Mouse (Mus musculus): ENCODE results near the gene Ufl1. TPM values are rescaled to one million over a fixed set of nuclear protein-coding genes. Genes with fewer than 3 reads are reported as not detected.

The Ufl1 gene
- polyA plus RNA-seq, 2 experiments, result 2.9 to 18.8 TPM

GRCm38 (mm10) chr4:25280938-25281670, 517 bp downstream of the Ufl1 start:
- TF ChIP-seq EP300 (IDR thresholded peaks at IDR 0.05; ENCODE audit: low read depth) (no peak), CTCF (IDR thresholded peaks at IDR 0.05; ENCODE audit: low read depth) (peak; percentile 43)
- DNase-seq (ENCODE audit: low read depth in 3 of 3, low spot score in 3 of 3), result peak in 1 of 3 experiments; percentile 44
- 3% methylated on average over 32 of the region's 32 CpGs for WGBS (ENCODE audit: insufficient replicate concordance)

DNA sequence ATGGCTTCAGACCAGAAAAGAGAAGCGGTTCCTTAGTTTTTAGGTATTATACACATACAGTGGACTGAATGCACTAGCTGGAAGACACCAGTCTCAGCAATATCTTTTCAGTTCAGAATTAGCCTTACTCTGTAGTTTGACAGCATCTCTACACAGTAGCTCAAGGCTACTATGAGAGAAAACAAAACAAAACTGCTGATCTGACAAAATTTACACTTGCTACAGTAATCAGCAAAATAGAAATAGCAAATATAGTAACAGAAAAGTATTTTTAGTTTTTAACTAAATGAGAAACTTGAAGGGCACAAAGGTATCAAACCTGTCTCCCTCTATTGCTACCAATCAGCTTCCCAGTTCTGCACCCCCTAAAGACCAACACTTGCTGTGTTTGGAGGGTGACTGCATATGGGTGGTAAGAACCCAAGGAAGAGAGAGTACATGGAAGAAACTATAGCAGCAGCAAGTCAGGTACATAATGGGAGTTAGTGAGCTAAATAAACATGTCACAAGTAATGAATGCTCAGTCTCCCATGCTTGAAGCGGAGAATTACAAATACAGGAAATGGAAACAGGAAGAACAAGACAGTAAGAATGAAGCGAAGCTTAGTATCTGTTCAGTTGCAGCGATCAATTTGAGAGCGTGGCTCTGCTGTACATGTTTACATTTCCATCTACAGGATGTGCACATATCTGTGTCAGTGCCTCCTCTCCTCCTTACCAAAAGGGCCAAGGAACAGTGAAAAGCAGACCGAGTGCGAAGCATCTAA, 8.6 kb downstream of the Ufl1 start:
- no peak for DNase-seq (ENCODE audit: low read depth in 3 of 3, low spot score in 3 of 3)
- WGBS (ENCODE audit: insufficient replicate concordance), result 60% methylated on average over 7 of the region's 7 CpGs
- Histone ChIP-seq H3K27me3 (ENCODE audit: control insufficient read depth, insufficient read depth, low read length) (no peaks in the 10 kb centered on the region), H3K9ac (replicated peaks) (no peak overlapping the region), H3K27ac (no peak overlapping the region), H3K36me3 (replicated peaks; ENCODE audit: control insufficient read depth, insufficient read depth, low read depth) (peaks cover 14% of the 10 kb centered on the region), H3K4me1 (replicated peaks; ENCODE audit: control insufficient read depth in 2 of 2, insufficient read depth in 2 of 2, low read length in 1 of 2) (no peaks in the 10 kb centered on the region), H3K4me3 (ENCODE audit: insufficient read depth in 1 of 2, low read depth in 2 of 2, low read length in 2 of 2) (no peak overlapping the region), H3K9me3 (ENCODE audit: control insufficient read depth, low read length) (no peaks in the 10 kb centered on the region), H3K4me2 (ENCODE audit: low read depth) (no peak overlapping the region)
- TF ChIP-seq EP300 (IDR thresholded peaks at IDR 0.05; ENCODE audit: low read depth) (no peak), CTCF (IDR thresholded peaks at IDR 0.05; ENCODE audit: low read depth) (no peak)
- no peak for ATAC-seq (ENCODE audit: insufficient read depth)

More at GRCm38 (mm10) chr4:25280938-25281670, 517 bp downstream of the Ufl1 start:
- Histone ChIP-seq H3K9ac (replicated peaks) (peak overlapping the region; percentile 93), H3K4me1 (replicated peaks; ENCODE audit: control insufficient read depth in 2 of 2, insufficient read depth in 2 of 2, low read length in 1 of 2) (peaks cover 0 to 2% of the 10 kb centered on the region in 2 experiments; a peak in 2 of 4 replicates), H3K36me3 (replicated peaks; ENCODE audit: control insufficient read depth, insufficient read depth, low read depth) (peaks cover 4% of the 10 kb centered on the region), H3K9me3 (ENCODE audit: control insufficient read depth, low read length) (no peaks in the 10 kb centered on the region), H3K27ac (peak overlapping the region; percentile 59), H3K4me3 (ENCODE audit: insufficient read depth in 1 of 2, low read depth in 2 of 2, low read length in 2 of 2) (peak overlapping the region; percentile 86 to 94), H3K4me2 (ENCODE audit: low read depth) (peak overlapping the region; percentile 83), H3K27me3 (ENCODE audit: control insufficient read depth, insufficient read depth, low read length) (no peaks in the 10 kb centered on the region)
- ATAC-seq (ENCODE audit: insufficient read depth), result peak; percentile 87

- Histone ChIP-seq H3K27ac (no peak overlapping the region), H3K4me3 (ENCODE audit: insufficient read depth in 1 of 2, low read depth in 2 of 2, low read length in 2 of 2) (no peak overlapping the region), H3K36me3 (replicated peaks; ENCODE audit: control insufficient read depth, insufficient read depth, low read depth) (peaks cover 10% of the 10 kb centered on the region), H3K27me3 (ENCODE audit: control insufficient read depth, insufficient read depth, low read length) (no peaks in the 10 kb centered on the region), H3K4me1 (replicated peaks; ENCODE audit: control insufficient read depth in 2 of 2, insufficient read depth in 2 of 2, low read length in 1 of 2) (no peaks in the 10 kb centered on the region), H3K9ac (replicated peaks) (no peak overlapping the region), H3K4me2 (ENCODE audit: low read depth) (no peak overlapping the region), H3K9me3 (ENCODE audit: control insufficient read depth, low read length) (no peaks in the 10 kb centered on the region)
- TF ChIP-seq CTCF (IDR thresholded peaks at IDR 0.05; ENCODE audit: low read depth), result no peak
- TF ChIP-seq EP300 (IDR thresholded peaks at IDR 0.05; ENCODE audit: low read depth), result no peak
- no peak for DNase-seq (ENCODE audit: low read depth in 3 of 3, low spot score in 3 of 3)
- no peak for ATAC-seq (ENCODE audit: insufficient read depth)
- WGBS (ENCODE audit: insufficient replicate concordance), result 56% methylated on average over 1 of the region's 1 CpGs
Observed at GRCm38 (mm10) chr4:25271926-25272325, 9.7 kb downstream of the Ufl1 start.

DNA sequence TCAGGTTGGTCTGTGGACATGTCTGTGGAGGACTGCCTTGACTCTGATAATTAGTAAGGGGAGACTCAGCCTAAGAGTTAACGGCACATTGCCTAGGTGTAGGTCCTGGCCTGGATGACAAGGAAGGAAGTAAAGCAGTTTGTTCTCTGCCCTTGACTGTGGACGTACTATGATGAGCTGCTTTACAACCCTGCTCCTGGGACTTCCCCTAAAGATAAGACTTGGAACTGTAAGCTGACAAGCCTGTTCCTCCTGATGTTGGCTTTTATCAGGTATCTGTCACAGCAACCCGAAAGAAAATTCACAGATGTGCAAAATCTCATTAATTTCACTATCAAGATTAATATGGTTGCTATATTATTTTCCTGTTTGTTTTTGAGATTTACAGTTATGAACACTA, 14.5 kb downstream of the Ufl1 start:
- Histone ChIP-seq H3K9ac (replicated peaks) (no peak overlapping the region), H3K4me2 (ENCODE audit: low read depth) (no peak overlapping the region), H3K9me3 (ENCODE audit: control insufficient read depth, low read length) (no peaks in the 10 kb centered on the region), H3K27me3 (ENCODE audit: control insufficient read depth, insufficient read depth, low read length) (no peaks in the 10 kb centered on the region), H3K36me3 (replicated peaks; ENCODE audit: control insufficient read depth, insufficient read depth, low read depth) (no peaks in the 10 kb centered on the region; the same call in none of the 2 replicates), H3K4me1 (replicated peaks; ENCODE audit: control insufficient read depth in 2 of 2, insufficient read depth in 2 of 2, low read length in 1 of 2) (no peaks in the 10 kb centered on the region), H3K4me3 (ENCODE audit: insufficient read depth in 1 of 2, low read depth in 2 of 2, low read length in 2 of 2) (no peak overlapping the region), H3K27ac (no peak overlapping the region)
- ATAC-seq (ENCODE audit: insufficient read depth) (no peak), DNase-seq (ENCODE audit: low read depth in 3 of 3, low spot score in 3 of 3) (no peak)
- 48% methylated on average over 3 of the region's 3 CpGs for WGBS (ENCODE audit: insufficient replicate concordance)
- TF ChIP-seq EP300 (IDR thresholded peaks at IDR 0.05; ENCODE audit: low read depth) (no peak), CTCF (IDR thresholded peaks at IDR 0.05; ENCODE audit: low read depth) (no peak)

GRCm38 (mm10) chr4:25257822-25258398, 23.7 kb downstream of the Ufl1 start:
- no peaks in the 10 kb centered on the region; the same call in none of the 2 replicates for H3K36me3 ChIP-seq (replicated peaks; ENCODE audit: control insufficient read depth, insufficient read depth, low read depth)
- 67% methylated on average over 7 of the region's 7 CpGs for WGBS (ENCODE audit: insufficient replicate concordance)

More at GRCm38 (mm10) chr4:25257822-25258398, 23.7 kb downstream of the Ufl1 start:
- no peak for DNase-seq (ENCODE audit: low read depth in 3 of 3, low spot score in 3 of 3)
- Histone ChIP-seq H3K4me1 (replicated peaks; ENCODE audit: control insufficient read depth in 2 of 2, insufficient read depth in 2 of 2, low read length in 1 of 2) (peaks cover 8 to 9% of the 10 kb centered on the region in 2 experiments; a peak in 2 of 4 replicates), H3K9ac (replicated peaks) (no peak overlapping the region), H3K4me2 (ENCODE audit: low read depth) (no peak overlapping the region), H3K27me3 (ENCODE audit: control insufficient read depth, insufficient read depth, low read length) (no peaks in the 10 kb centered on the region), H3K9me3 (ENCODE audit: control insufficient read depth, low read length) (no peaks in the 10 kb centered on the region), H3K27ac (no peak overlapping the region), H3K4me3 (ENCODE audit: insufficient read depth in 1 of 2, low read depth in 2 of 2, low read length in 2 of 2) (no peak overlapping the region)
- peak; percentile 79 for ATAC-seq (ENCODE audit: insufficient read depth)
- TF ChIP-seq EP300 (IDR thresholded peaks at IDR 0.05; ENCODE audit: low read depth) (peak; percentile 56), CTCF (IDR thresholded peaks at IDR 0.05; ENCODE audit: low read depth) (no peak)

Data from liver, embryonic 14.5 days (tissue).